Mouse (Mus musculus) kidney, postnatal 0 days (tissue): ENCODE measurements around the gene Rnaset2b. TPM values are rescaled to one million over a fixed set of nuclear protein-coding genes. Genes with fewer than 3 reads are reported as not detected.
"Not testable (repeated sequence)": the region's sequence is repeated elsewhere in the genome, so short reads cannot be mapped to it uniquely, and the experiment has no call there.

Source experiments
- ATAC-seq: fragments of 200-750 bp; cut with Nextera tagmentation; replicated peaks from 2 replicates; pipeline ENCODE4 v1.8.0; 2017; ENCODE audit warnings: low read depth, moderate number of reproducible peaks, moderate TSS enrichment, moderate library complexity; ENCODE audit not compliant: low FRiP score
- DNase-seq: peaks from one replicate; pipeline ENCODE4 v3.0.0-alpha.2; 2016; ENCODE audit warnings: low spot score
- H3K27ac ChIP-seq: fragments of 300-500 bp; sonication (generic); 2 replicates; pipeline ENCODE4 v1.5.1; 2014; ENCODE audit warnings: mild to moderate bottlenecking
- H3K27me3 ChIP-seq: fragments of 300-500 bp; sonication (generic); 2 replicates; pipeline ENCODE4 v1.6.1; 2014; ENCODE audit warnings: low read length, mixed read lengths; ENCODE audit not compliant: insufficient read depth
- H3K36me3 ChIP-seq: fragments of 300-500 bp; sonication (generic); 2 replicates; pipeline ENCODE4 v1.6.1; 2014; ENCODE audit warnings: low read length, mixed read lengths; ENCODE audit not compliant: insufficient read depth
- H3K4me1 ChIP-seq: fragments of 300-500 bp; sonication (generic); replicated peaks from 2 replicates; pipeline ENCODE4 v1.6.1; 2014; ENCODE audit warnings: antibody characterized with exemption, low read length, mixed read lengths; ENCODE audit not compliant: insufficient read depth
- H3K4me2 ChIP-seq: fragments of 300-500 bp; sonication (generic); 2 replicates; pipeline ENCODE4 v1.6.1; 2014; ENCODE audit warnings: mild to moderate bottlenecking, low read length, moderate library complexity, mixed read lengths
- H3K4me3 ChIP-seq: fragments of 300-500 bp; sonication (generic); replicated peaks from 2 replicates; pipeline ENCODE4 v1.5.1; 2014; ENCODE audit warnings: low read depth, low read length
- H3K9ac ChIP-seq: fragments of 300-500 bp; sonication (generic); 2 replicates; pipeline ENCODE4 v1.6.1; 2014; ENCODE audit warnings: low read depth, low read length
- H3K9me3 ChIP-seq: fragments of 300-500 bp; sonication (generic); replicated peaks from 2 replicates; pipeline ENCODE4 v1.6.1; 2016; ENCODE audit warnings: low read length, inconsistent platforms, mixed read lengths
- CTCF ChIP-seq: IDR thresholded peaks from 2 replicates; pipeline ENCODE4 v1.5.1; 2016; ENCODE audit warnings: antibody characterized with exemption, low read depth, mild to moderate bottlenecking, moderate library complexity
- WGBS: fragments of 180-500 bp; shearing (Covaris S2); extraction: QIAGEN DNeasy Blood & Tissue Kit; methylation state at CpG from one replicate; pipeline ENCODE4 v1.1.7; 2014; 5-methylcytosine and 5-hydroxymethylcytosine counted together
- polyA plus RNA-seq: library from polyadenylated mRNA; unstranded; fragments of >200 nt; fragmentation: Nextera tagmentation; extraction: Ambion mirVana; gene quantifications from 2 replicates; pipeline ENCODE4 v1.2.1, GENCODE M21; 2015

The Rnaset2b gene
- polyA plus RNA-seq = 567 and 580 TPM in 2 replicates

DNA sequence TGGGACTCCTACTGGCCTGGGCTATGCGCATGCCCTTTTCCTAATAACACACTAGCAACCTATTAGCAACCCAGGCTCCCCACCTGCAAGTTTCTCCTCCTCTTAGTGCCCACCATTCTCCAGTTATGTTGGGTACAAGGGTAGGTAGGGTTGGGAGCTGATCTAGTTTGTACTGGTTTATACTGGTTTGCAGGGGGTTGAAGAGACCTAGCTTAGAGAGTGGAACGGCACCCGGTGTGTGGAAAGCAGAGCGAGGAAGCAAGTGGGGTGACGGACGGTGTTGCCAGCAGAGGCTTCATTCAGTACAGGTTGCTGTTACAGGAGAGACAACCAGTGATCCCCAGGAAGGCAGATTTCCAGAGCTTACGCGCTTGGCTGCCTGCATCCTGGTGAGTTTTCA, at the start of gene Rnaset2b:
Gene Rnaset2b, plus strand, starts transcription at position 301 of the 400 bp plus-strand sequence.
- H3K4me3 ChIP-seq, H3K36me3 ChIP-seq, H3K9me3 ChIP-seq, H3K27me3 ChIP-seq, DNase-seq, H3K27ac ChIP-seq, H3K9ac ChIP-seq, H3K4me1 ChIP-seq, H3K4me2 ChIP-seq: not testable (repeated sequence)
- peak; percentile 71; the same call in 1 of the 2 replicates for ATAC-seq
- WGBS = no CpG with 5 or more reads among the region's 8 CpGs

DNA sequence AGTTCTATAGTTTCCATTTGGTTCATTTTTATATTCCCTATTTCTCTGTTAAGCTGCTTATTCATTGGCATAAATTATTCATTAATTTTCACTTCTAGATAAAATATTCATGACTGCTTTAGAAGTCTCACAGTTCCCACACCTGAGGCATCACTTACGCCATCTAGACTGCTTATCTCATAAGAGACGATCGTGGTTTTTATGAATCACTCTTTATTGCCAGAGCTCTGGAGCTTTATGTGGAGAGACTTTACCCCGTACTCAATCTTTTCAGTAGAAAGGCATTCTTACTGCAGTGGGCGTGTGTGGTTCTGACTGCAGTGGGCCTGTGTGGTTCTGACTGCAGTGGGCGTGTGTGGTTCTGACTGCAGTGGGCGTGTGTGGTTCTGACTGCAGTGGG, 38.8 kb upstream of the Rnaset2b start:
- ATAC-seq, H3K27ac ChIP-seq, DNase-seq, H3K9me3 ChIP-seq, H3K4me2 ChIP-seq, H3K36me3 ChIP-seq, H3K4me3 ChIP-seq, H3K4me1 ChIP-seq, H3K27me3 ChIP-seq, H3K9ac ChIP-seq: not testable (repeated sequence)
- WGBS = 90% methylated on average over 6 of the region's 7 CpGs

DNA sequence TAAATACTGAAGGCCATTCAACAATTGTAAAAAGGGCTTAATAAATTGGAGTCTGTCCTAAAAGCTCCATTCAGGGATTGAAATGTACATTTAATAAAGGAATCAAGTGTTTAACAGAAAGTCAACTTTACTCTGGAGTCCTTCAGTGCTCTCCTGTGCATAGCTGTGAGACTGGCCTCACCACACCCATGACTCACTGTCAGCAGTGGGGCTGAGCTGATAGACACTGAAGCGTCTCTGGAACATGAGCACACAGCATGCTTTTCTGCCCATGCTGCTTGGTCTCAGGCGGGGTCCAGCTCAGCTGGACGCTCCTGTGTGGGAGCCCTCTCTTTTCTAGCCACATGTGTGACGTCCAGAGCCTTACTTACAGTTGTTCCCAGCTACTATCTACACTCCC, 27.9 kb upstream of the Rnaset2b start:
- WGBS = no CpG with 5 or more reads among the region's 4 CpGs

DNA sequence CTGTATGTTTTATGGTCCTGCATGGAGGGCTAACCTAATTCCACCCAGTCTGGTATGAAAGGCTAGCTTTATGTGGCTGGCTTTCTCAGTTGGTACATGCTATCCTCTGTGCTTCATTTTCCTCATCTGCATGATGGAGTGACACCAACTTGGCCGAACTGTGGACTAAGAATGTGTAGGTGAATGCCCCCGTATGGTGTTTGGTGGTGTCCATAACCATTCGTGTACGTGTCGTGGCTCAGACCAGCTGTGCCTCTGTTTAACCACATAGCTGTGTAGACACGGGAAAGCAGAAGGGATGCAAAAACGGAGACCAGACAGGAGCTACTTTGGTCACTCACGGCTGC, 22.8 kb upstream of the Rnaset2b start:
- not testable (repeated sequence) for H3K27ac ChIP-seq, DNase-seq, H3K4me3 ChIP-seq, H3K4me1 ChIP-seq, ATAC-seq, H3K27me3 ChIP-seq, H3K9me3 ChIP-seq, H3K36me3 ChIP-seq, H3K9ac ChIP-seq
- WGBS = no CpG with 5 or more reads among the region's 8 CpGs
- H3K4me2 ChIP-seq = peak overlapping the region; percentile 64

More for the DNA sequence above, 27.9 kb upstream of the Rnaset2b start:
- not testable (repeated sequence) for DNase-seq, H3K4me2 ChIP-seq, H3K27me3 ChIP-seq, H3K4me3 ChIP-seq, H3K9ac ChIP-seq, H3K27ac ChIP-seq, ATAC-seq, H3K36me3 ChIP-seq, H3K4me1 ChIP-seq, H3K9me3 ChIP-seq

DNA sequence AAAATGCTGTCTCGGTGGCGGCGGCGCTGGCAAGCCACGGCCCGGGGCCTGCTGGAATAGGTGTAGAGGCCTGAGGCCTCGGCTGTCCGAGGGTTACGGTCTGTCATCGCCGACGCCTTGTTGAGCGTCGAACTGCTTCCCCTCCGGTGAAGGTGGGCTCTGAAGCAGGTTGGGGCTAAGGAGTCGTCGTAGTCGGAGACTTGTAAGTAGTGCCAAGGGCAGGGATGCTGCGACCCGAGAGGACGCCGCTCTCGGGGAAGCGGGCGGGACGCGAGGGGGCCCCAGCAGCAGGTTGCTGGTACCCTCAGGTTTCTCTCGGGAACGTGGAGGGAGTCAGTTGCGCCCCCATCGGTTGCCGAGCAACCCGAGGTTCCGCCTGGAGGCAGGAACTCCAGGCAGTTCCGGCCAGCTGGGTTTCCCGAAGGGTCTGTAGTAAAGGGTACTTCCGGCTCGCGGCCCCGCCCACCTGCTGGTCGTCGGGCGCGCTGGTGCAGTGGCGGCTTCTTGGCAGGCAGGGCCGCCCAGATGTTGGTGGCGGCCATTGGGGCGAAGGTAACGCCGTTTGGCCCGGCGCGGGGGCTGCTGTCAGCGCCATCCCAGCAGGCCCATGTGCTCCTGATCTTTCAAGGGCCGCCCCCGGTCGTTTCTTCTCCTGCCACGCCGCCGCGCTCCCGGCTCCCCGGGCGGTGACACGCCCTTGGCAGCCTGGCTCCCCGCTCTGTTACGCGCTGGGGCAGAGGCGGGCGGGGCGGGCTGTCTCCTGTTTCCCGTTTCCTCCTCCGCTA, 22.3 kb upstream of the Rnaset2b start, which contains the start of gene Rsph3b:
Gene Rsph3b, minus strand, starts transcription at position 699 of the 785 bp plus-strand sequence.
- WGBS = under 1% methylated on average over 69 of the region's 73 CpGs
- peak; percentile 95 for ATAC-seq

DNA sequence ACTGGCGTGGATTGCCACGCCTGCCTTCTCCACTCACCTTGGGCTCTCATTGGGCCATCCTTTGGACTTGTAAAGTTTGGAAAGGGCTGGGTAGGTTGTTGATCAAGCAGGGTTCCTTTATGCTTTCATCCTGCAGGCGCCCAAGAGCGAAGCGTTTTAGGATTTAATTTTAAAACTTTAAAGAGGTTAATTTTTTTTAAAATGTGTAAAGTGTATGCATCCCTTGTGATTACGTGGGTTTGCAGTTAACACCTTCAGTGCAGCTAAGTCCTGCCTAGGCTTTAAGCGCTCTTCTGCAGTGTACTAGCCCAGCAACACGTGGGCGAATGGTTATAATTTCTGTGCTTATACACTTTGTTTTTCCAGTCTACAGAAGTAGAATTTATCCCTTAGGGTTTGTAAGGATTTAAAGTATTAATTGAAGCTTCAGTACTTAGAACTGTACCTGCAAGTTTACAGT, 21.6 kb upstream of the Rnaset2b start:
- 3% methylated on average over 9 of the region's 9 CpGs for WGBS
- H3K27me3 ChIP-seq, H3K9me3 ChIP-seq, H3K36me3 ChIP-seq, H3K4me1 ChIP-seq, DNase-seq: not testable (repeated sequence)
- 0 out of 2 replicates have a peak, but pooled peaks have one; percentile 6 for ATAC-seq
- Histone ChIP-seq H3K27ac (peak overlapping the region; percentile 85), H3K9ac (peak overlapping the region; percentile 52), H3K4me3 (peak overlapping the region; percentile 52), H3K4me2 (peak overlapping the region; percentile 64)

More for the DNA sequence above, 22.3 kb upstream of the Rnaset2b start, which contains the start of gene Rsph3b:
- TF ChIP-seq CTCF = peak; percentile 13; the same call in 1 of the 2 replicates
- H3K4me1 ChIP-seq, H3K9me3 ChIP-seq, H3K36me3 ChIP-seq, H3K27me3 ChIP-seq: not testable (repeated sequence)
- H3K27ac ChIP-seq = peak within 1 kb of the TSS; percentile 85
- peak within 1 kb of the TSS; percentile 52 for H3K9ac ChIP-seq
- DNase-seq = peak; percentile 85
- H3K4me3 ChIP-seq = peak within 1 kb of the TSS; percentile 52
- peak within 1 kb of the TSS; percentile 64 for H3K4me2 ChIP-seq

DNA sequence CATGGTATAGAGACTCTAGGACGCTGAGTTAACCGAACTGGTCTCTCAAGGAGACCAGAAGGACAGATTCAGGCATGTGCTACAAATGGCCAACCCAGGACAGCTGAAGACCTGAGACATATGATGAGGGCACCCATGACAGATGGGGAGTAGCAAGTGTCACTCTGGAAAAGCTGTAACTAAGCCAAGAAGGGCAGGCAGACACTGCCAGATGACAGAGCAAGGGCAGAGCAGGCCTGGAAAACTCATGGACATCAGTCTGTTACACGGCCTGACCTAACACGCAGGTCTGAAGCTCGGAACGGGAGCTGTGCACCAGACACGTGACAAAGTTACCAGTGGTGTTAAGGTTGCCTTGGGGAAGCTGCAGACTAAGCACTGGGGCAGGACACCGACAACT, 11.6 kb upstream of the Rnaset2b start:
- H3K27ac ChIP-seq, ATAC-seq, H3K4me1 ChIP-seq, H3K36me3 ChIP-seq, H3K9ac ChIP-seq, H3K9me3 ChIP-seq, H3K27me3 ChIP-seq, DNase-seq, H3K4me2 ChIP-seq, H3K4me3 ChIP-seq: not testable (repeated sequence)
- WGBS = 87% methylated on average over 5 of the region's 8 CpGs

DNA sequence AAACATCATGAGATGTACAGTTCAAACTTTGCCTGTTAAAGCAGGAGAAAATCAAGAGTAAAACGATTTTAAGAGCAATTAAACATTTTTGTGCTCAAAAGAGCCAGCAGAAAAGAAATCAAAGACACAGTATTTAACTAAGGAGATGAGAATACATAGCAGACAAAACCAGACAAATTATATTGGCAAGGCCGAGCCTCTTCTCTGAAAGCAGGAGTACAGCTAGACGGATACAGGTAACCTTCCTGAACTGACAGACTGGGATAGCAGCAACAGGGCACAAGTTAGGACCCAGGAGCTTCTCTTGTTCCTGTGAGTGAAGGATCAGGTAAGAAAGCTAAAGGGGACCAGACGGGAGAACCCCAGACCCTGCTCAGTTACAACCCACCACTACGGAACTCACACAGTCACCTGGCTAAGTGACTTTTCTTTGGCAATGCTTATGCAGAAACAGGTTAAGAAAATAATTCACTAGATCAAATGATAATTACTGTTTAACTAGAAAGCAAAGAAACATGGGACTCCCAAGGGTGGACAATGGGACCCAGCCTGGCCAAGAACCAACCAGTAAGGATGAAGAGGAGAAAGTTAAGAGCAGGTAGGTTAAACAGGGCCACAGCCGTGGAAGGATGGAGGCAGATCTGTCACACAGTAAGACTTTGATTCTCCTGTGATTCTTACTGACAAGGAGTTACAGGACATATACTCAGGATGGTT, 10.7 kb upstream of the Rnaset2b start:
- not testable (repeated sequence) for H3K9me3 ChIP-seq, H3K4me1 ChIP-seq, H3K4me3 ChIP-seq, H3K27me3 ChIP-seq, H3K9ac ChIP-seq, ATAC-seq, H3K27ac ChIP-seq, H3K36me3 ChIP-seq
- DNase-seq = peak; percentile 6
- WGBS = 53% methylated on average over 4 of the region's 6 CpGs
- peak overlapping the region; percentile 45 for H3K4me2 ChIP-seq

DNA sequence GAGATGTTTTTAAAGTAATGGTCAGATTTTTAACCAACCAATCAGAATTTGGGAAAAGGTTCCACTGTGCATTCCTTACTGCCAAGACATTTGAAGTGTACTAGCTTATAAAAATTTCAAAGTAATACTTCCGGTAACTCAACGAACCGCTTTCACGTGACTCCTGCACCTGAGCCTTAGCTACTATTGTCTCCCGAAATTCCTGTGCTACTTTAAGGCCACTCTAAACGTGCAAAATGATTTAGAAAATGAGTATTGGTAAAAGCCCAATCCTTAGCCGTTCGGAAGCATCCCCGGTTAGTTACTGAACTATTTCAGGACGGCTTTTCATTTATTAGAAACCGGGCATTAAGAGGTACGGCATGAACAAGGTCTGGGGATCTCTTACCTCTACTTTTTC, 10.1 kb upstream of the Rnaset2b start:
- peak overlapping the region; percentile 45 for H3K4me2 ChIP-seq
- H3K36me3 ChIP-seq, H3K27me3 ChIP-seq, H3K9me3 ChIP-seq, ATAC-seq, H3K4me1 ChIP-seq, H3K27ac ChIP-seq: not testable (repeated sequence)
- WGBS = 1% methylated on average over 12 of the region's 12 CpGs
- peak overlapping the region; percentile 44 for H3K4me3 ChIP-seq
- peak; percentile 0 for DNase-seq
- H3K9ac ChIP-seq = 0 out of 2 replicates have a peak overlapping the region, but pooled peaks have one; percentile 52
